Mouse (Mus musculus) small intestine, adult 10 weeks (tissue): ENCODE measurements around the gene Olfr1500. TPM values are rescaled to one million over a fixed set of nuclear protein-coding genes. Genes with fewer than 3 reads are reported as not detected.

Experiments used
- polyA plus RNA-seq: library from polyadenylated mRNA; stranded (reverse); fragments of 350-450 nt; fragmentation: Illumina TruSeq; extraction: RNeasy Lipid Tissue Mini Kit (QIAGEN cat#74804); gene quantifications from one replicate; pipeline ENCODE4 v1.2.3, GENCODE M21; 2014; ENCODE audit warnings: low replicate concordance

Gene Olfr1500
- not detected for polyA plus RNA-seq

DNA sequence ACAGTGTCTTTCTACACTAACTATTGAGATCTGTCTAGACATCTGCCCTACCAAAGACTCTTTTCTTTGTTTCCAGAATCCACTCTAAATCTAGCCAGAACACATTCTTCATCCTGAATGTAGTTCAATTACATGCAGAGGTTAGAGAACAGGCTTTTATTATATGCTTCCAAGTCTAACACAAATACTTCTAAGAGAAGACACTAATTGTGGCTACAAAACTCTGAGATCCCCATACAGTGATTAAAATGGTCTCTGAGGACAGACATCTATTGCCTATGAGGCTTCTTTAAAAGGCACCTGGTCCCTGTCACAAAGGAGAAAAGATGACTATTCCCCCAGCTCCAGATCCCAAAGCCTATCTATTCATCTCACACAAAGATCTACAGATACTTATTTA is at the start of gene Olfr1500:
Olfr1500 (minus strand) TSS at position 101 of the 400 bp plus-strand sequence.

DNA sequence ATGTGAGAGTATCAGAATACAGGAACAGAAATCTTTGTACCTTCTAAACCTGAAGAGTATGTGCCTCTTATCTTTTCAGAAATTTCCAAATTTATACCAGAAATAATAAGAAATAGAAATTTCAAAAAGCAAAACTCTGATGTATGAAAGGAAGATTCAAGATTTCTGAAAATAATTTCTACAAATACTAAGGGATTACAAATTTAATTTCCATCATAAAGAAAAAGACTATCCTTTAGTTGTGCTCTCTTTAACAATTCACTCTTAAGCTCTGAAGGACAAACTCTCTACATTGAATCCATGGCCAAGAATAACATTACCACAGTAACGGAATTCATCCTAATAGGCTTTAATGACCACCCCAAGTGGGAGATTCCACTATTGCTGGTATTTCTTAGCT is 31.2 kb upstream of the Olfr1500 start, which contains the start of gene Olfr1502:
Olfr1502 (plus strand) TSS at position 301 of the 400 bp plus-strand sequence.

DNA sequence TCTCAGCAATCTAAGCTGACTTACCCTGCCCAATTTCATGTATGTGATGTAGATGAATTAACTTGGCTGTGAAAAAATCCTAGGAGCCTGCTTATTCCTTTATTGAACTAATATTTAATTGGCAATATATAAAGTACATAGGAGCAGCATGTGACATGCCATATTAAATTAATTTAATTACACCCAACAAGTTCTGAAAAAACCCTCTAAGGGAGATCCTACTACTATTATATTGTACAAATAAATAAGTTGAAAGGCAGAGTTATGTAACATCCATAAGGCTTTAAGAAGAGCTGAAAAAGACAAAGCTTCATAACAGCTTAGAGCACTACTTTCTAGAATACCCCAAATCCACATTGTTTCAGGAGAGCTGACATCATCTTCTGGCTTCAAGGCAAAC is 20.3 kb upstream of the Olfr1500 start, which contains the start of gene Olfr1501:
Olfr1501 (minus strand) TSS at position 101 of the 400 bp plus-strand sequence.

DNA sequence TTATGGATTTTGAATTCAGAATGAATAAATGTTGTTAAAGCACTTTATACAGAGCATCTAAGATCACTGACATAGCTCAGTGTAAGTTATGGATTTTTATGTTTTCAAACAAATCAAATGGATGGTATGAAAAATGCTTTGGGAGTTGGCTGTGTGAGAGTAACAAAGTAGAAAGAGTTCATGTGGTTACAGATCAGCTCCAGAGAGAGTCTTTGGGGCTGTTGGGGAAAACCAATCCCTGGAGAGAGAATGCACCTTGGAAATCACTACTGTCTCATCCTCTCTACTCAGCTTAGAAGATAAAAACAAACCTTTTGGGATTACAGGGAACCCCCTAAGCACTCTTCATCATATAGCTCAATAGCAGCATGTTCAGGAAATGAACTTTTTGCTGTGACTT is 10.9 kb downstream of the Olfr1500 start, which contains the start of gene Olfr1499:
Olfr1499 (minus strand) TSS at position 101 of the 400 bp plus-strand sequence.

DNA sequence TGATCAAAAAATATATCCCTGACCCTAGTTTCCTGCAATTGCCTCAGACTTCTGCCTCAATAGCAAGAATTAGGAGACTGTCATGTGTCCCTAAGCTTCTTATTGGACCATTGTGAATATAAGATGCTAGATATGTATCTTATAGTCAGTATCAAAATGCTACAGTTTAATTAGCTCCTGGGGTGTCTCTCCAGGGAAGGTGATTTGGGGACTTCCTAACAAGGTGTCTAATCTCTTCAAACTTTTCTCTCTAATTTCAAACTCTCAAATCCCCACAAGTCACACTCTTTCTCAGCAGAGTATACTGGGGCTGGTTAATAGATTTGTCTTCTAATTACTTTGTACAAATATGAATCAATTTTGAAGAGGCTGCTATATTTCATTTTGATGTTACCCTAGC is 32.2 kb downstream of the Olfr1500 start, which contains the start of gene Olfr1497:
Olfr1497 (minus strand) TSS at position 101 of the 400 bp plus-strand sequence.

DNA sequence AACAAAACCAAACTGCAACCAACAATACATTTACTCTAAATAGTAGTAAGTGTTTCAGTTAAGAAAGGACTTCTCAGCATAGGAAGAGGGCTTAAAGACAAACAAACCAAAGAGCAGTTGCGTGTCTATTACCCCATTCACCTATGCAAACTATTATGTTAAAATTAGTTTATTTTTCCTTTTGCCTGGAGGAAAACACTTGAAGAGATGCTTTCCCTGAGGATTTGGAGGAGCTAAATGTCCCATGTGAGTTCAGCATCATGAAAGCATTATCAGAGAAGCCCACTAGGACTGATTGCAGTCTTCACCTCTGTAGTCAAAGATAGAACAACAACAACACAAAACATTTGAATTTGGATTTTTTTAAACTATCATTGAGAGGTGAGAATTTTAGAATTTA is 52.7 kb downstream of the Olfr1500 start, which contains the start of gene Olfr1496:
Olfr1496 (plus strand) TSS at position 301 of the 400 bp plus-strand sequence.

Other genes starting within 250 kb of the Olfr1500 start
- gene Olfr1484, start 247.0 kb downstream of the Olfr1500 start, polyA plus RNA-seq = not detected
- gene Olfr1487, start 213.1 kb downstream of the Olfr1500 start, polyA plus RNA-seq = not detected
- gene Olfr1489, start 198.9 kb downstream of the Olfr1500 start, polyA plus RNA-seq = not detected
- not detected for gene Olfr1490, start 179.4 kb downstream of the Olfr1500 start, polyA plus RNA-seq
- gene Olfr1491, start 133.2 kb downstream of the Olfr1500 start, polyA plus RNA-seq = not detected
- not detected for gene Olfr1493-ps1, start 107.2 kb downstream of the Olfr1500 start, polyA plus RNA-seq
- not detected for gene Olfr1494, start 90.8 kb downstream of the Olfr1500 start, polyA plus RNA-seq
- gene Olfr1495, start 65.9 kb downstream of the Olfr1500 start, polyA plus RNA-seq = not detected
- gene Olfr1496, start 52.6 kb downstream of the Olfr1500 start, polyA plus RNA-seq = not detected
- not detected for gene Olfr1497, start 32.3 kb downstream of the Olfr1500 start, polyA plus RNA-seq
- gene Olfr1499, start 11.0 kb downstream of the Olfr1500 start, polyA plus RNA-seq = not detected
- gene Olfr1501, start 20.2 kb upstream of the Olfr1500 start, polyA plus RNA-seq = not detected
- gene Olfr1502, start 31.3 kb upstream of the Olfr1500 start, polyA plus RNA-seq = not detected
- not detected for gene Olfr1504, start 67.4 kb upstream of the Olfr1500 start, polyA plus RNA-seq
- not detected for gene Olfr1505, start 83.0 kb upstream of the Olfr1500 start, polyA plus RNA-seq